Mouse (Mus musculus): ENCODE results near the gene Lancl2. TPM values are rescaled to one million over a fixed set of nuclear protein-coding genes. Genes with fewer than 3 reads are reported as not detected.

Gene Lancl2
- 15.9 TPM for polyA plus RNA-seq (2014; fragmentation: Illumina TruSeq; extraction: RNeasy Lipid Tissue Mini Kit (QIAGEN cat#74804); ENCODE audit: low read depth, low replicate concordance)

DNA sequence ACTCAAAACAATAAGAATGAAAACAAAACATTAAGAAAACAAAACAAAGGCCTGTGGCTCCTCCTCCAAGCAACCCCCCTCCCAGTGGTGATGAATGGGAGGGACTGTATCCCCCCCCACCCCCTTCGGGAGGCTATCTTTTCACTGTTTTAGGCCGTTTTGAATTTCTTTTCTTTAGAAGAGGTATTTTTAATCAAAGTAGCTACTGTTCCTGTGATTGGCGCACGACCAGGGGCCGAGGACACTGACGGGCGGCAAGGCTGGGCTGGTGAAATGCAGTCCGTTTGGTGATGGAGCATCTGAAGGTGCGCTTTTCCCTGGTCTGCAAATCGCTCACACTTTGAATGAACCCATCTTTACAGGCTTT lies at the start of gene Lancl2:
Gene Lancl2 (plus strand): TSS at position 165 of the 367 bp plus-strand sequence.

DNA sequence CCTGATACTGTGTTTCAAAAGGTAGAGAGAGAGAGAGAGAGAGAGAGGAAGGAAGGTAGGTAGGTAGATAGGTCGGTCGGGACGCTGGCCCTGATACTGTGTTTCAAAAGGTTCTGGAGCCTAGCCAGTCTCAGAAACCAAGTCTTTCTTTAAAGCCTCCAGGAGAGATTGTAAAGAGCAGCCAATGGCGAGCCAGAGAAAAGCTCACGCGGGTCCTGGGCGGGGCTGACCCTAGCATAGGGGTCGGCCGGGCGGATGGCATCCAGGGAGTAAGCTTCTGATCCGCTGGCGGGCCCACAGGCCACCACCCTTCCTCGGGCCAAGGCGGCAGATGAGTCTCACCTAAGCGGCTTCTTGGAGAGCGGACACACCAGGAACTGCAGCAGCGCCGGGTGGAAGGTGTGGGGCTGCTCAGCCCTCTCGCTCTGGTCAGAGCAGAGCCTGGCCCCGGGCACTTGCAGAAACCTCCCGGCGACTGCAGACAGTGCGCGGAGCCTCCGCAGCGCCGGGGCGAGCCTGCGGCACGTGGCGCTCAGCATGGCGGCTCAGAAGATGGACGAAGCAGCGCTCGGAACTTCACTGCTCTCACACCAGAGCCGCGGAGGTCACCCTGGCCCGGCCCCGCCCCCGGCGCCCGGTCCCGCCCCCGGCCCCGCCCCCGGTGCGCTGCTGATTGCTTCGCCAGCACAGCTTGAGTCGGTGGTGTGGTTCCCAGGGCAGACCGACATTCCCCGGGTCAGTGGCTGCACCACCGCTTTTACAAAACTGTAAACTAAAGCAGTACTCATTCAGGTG lies 10.7 kb upstream of the Lancl2 start, which contains the start of gene Pyurf:
Gene Pyurf (minus strand): TSS at position 612 of the 795 bp plus-strand sequence.

Other genes starting within 250 kb of the Lancl2 start
- gene Ppm1k, start 167.1 kb upstream of the Lancl2 start, polyA plus RNA-seq (2014; fragmentation: Illumina TruSeq; extraction: RNeasy Lipid Tissue Mini Kit (QIAGEN cat#74804); ENCODE audit: low read depth, low replicate concordance): 31.5 TPM
- 28.8 TPM for gene Herc6, start 121.5 kb upstream of the Lancl2 start, polyA plus RNA-seq (2014; fragmentation: Illumina TruSeq; extraction: RNeasy Lipid Tissue Mini Kit (QIAGEN cat#74804); ENCODE audit: low read depth, low replicate concordance)
- 27.6 TPM for gene Pyurf, start 10.5 kb upstream of the Lancl2 start, polyA plus RNA-seq (2014; fragmentation: Illumina TruSeq; extraction: RNeasy Lipid Tissue Mini Kit (QIAGEN cat#74804); ENCODE audit: low read depth, low replicate concordance)
- gene Vopp1, start 122.6 kb downstream of the Lancl2 start, polyA plus RNA-seq (2014; fragmentation: Illumina TruSeq; extraction: RNeasy Lipid Tissue Mini Kit (QIAGEN cat#74804); ENCODE audit: low read depth, low replicate concordance): 35.9 TPM
- not detected for gene Vmn1r21, start 147.8 kb downstream of the Lancl2 start, polyA plus RNA-seq (2014; fragmentation: Illumina TruSeq; extraction: RNeasy Lipid Tissue Mini Kit (QIAGEN cat#74804); ENCODE audit: low read depth, low replicate concordance)
- not detected for gene Vmn1r22, start 205.5 kb downstream of the Lancl2 start, polyA plus RNA-seq (2014; fragmentation: Illumina TruSeq; extraction: RNeasy Lipid Tissue Mini Kit (QIAGEN cat#74804); ENCODE audit: low read depth, low replicate concordance)
- not detected for gene Vmn1r23, start 224.3 kb downstream of the Lancl2 start, polyA plus RNA-seq (2014; fragmentation: Illumina TruSeq; extraction: RNeasy Lipid Tissue Mini Kit (QIAGEN cat#74804); ENCODE audit: low read depth, low replicate concordance)

Data from sigmoid colon, adult 10 weeks (tissue).